Mouse (Mus musculus): ENCODE data around the gene Cers6.

GRCm38 (mm10) chr2:69138759-69139158 lies 277.5 kb downstream of the Cers6 start:
- TF ChIP-seq EP300 (IDR thresholded peaks at IDR 0.05; ENCODE audit: low read depth) (no peak), CTCF (IDR thresholded peaks at IDR 0.05; ENCODE audit: low read depth) (no peak)

Measured in liver, embryonic 14.5 days (tissue).